Mouse (Mus musculus) ES-Bruce4 (cell line): ENCODE results near the gene Kcng4.

ENCODE experiments used
- CTCF ChIP-seq: IDR thresholded peaks from one replicate; pipeline ENCODE4 v1.8.1; 2011; ENCODE audit warnings: low read depth, low read length
- EP300 ChIP-seq: IDR thresholded peaks from 2 replicates; pipeline ENCODE4 v1.6.1; 2011; ENCODE audit warnings: low read depth, low read length; ENCODE audit not compliant: insufficient read depth
- POLR2A ChIP-seq: IDR thresholded peaks from one replicate; pipeline ENCODE4 v1.8.1; 2011; ENCODE audit warnings: low read length; ENCODE audit not compliant: insufficient read depth

- TF ChIP-seq POLR2A (no peak), CTCF (no peak), EP300 (no peak)
Measured at GRCm38 (mm10) chr8:119624916-119625315, 10.6 kb downstream of the Kcng4 start.
